Mouse (Mus musculus): ENCODE data around the gene Serpina16. TPM values are rescaled to one million over a fixed set of nuclear protein-coding genes. Genes with fewer than 3 reads are reported as not detected.

Serpina16 gene
- polyA plus RNA-seq, 1 experiment from 2014 or later = 0.10 TPM

Other genes with a start within 250 kb of the Serpina16 start
- 15.6 and 15.9 TPM in 2 replicates for gene Ifi27, start 241.9 kb downstream of the Serpina16 start, polyA plus RNA-seq (2015; fragmentation: Nextera tagmentation; extraction: Ambion mirVana)
- gene Ifi27l2a, start 232.5 kb downstream of the Serpina16 start, polyA plus RNA-seq (2015; fragmentation: Nextera tagmentation; extraction: Ambion mirVana) = 3.7 and 4.7 TPM in 2 replicates
- gene Ifi27l2b, start 218.9 kb downstream of the Serpina16 start, polyA plus RNA-seq (2015; fragmentation: Nextera tagmentation; extraction: Ambion mirVana) = not detected in 2 replicates
- 1.1 and 1.4 TPM in 2 replicates for gene Ppp4r4, start 143.9 kb downstream of the Serpina16 start, polyA plus RNA-seq (2015; fragmentation: Nextera tagmentation; extraction: Ambion mirVana)
- gene Serpina10, start 44.7 kb downstream of the Serpina16 start, polyA plus RNA-seq (2015; fragmentation: Nextera tagmentation; extraction: Ambion mirVana) = 31.6 and 35.6 TPM in 2 replicates
- 1,289 and 1,494 TPM in 2 replicates for gene Serpina6, start 18.9 kb downstream of the Serpina16 start, polyA plus RNA-seq (2015; fragmentation: Nextera tagmentation; extraction: Ambion mirVana)
- 0.07 and 0.12 TPM in 2 replicates for gene Serpina1f, start 19.4 kb upstream of the Serpina16 start, polyA plus RNA-seq (2015; fragmentation: Nextera tagmentation; extraction: Ambion mirVana)
- 113 and 126 TPM in 2 replicates for gene Serpina1d, start 97.5 kb upstream of the Serpina16 start, polyA plus RNA-seq (2015; fragmentation: Nextera tagmentation; extraction: Ambion mirVana)
- 465 and 505 TPM in 2 replicates for gene Serpina1b, start 154.2 kb upstream of the Serpina16 start, polyA plus RNA-seq (2015; fragmentation: Nextera tagmentation; extraction: Ambion mirVana)
- 280 and 331 TPM in 2 replicates for gene Serpina1a, start 187.4 kb upstream of the Serpina16 start, polyA plus RNA-seq (2015; fragmentation: Nextera tagmentation; extraction: Ambion mirVana)
- gene Serpina1c, start 228.7 kb upstream of the Serpina16 start, polyA plus RNA-seq (2015; fragmentation: Nextera tagmentation; extraction: Ambion mirVana) = 90.8 and 93.1 TPM in 2 replicates

All from liver, embryonic 13.5 days (tissue).